Mouse (Mus musculus): Measurements from ENCODE around the gene BC030870.
A peak's percentile ranks its signal among the peaks of the same experiment; 100 is the strongest.
"Not testable (repeated sequence)": the region's sequence is repeated elsewhere in the genome, so short reads cannot be mapped to it uniquely, and the experiment has no call there.

BC030870 gene

DNA sequence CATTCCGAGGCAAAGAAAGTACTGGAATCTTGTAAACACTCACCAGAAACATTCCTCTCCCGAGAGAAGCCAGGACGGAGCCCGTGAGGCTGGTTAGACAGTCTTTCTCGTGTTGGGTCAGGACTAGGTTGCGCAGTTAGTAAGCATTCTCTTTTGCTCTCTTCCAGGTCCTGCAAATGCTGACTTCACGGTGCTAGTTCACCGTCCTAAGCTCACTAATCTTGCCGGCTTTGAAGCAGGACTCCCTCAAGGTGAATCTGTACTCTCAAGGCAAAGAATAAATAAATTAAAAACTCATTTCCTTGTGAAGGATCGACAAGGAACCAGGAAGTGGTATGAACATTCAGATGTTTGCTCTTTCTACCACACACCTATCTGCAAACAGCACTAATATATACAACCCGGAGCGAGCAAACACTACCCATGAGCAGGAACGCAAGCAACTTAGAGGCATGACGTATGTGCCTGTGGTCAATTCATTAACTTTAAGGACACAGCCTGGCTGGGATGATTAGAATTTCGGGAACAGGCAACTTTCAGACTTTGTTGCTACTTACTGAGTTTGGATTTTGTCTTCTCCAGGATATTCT is at the start of gene BC030870:
Gene BC030870, minus strand, starts transcription at position 365 of the 590 bp plus-strand sequence.
- no peak for DNase-seq

DNA sequence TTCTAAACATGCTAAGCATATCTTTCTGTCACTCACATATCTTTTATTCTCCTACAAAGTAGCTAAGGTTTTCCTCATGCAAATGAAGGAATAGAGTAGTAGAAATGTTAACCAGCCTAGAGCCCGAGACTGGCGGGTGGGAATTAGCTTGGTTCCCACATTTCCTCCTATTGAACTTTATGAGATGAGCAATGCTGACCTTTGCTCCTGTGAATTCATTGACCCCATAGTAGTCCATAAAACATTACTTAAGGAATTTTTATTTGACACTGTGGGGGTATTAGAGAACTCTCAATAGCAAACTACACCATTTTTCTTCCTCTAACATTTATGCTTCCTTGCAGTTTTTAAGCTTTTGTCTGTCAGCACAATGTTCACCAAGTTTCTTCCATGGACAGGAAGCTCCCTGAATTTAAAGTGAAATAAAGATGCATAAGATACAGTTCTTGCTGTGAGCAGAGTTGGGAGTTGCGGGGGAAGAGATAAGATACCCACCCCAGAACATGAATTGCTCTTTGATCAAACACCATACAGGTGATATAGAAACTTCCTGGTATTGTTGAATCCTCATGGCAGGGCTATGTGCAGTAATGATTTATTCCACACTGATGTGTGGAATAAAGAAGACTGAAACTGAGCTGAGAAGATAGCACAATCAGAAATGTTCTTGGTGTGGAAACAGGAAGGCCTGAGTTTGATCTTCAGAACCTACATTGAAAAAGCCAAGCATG is 45.5 kb upstream of the BC030870 start:
- no peak for DNase-seq

DNA sequence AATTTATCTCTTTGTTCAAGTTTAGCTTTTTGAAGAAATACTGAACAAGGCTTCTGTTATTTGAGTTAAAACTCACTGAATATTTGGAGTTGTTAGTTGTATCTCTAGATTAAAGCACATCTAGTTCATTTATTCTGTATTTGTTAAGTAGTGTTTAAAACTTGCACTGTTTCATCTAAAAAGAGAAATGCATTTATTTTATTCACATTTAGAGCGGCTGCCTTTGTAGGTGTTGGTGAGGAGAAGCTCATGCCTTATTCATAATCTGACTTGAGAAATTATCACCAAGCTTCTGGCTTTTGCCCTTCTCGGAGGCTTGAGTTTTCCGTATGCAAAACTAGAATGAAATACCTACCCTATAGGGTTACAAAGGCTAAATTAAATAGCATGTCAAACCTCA is 39.8 kb upstream of the BC030870 start:
- DNase-seq = no peak

DNA sequence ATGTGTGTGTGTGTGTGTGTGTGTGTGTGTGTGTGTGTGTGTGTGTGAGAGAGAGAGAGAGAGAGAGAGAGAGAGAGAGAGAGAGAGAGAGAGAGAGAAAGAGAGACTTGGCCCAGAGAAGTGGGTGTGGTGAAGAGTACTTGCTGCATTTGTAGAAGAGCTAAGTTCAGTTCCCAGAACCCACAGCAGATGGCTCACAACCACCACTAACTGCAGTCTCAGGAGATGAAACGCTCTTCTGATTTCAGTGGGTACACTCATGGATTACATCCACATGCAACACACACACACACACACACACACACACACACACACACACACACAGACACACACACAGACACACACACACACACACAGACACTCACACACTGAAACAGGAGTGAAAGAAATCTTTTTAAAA is 31.3 kb upstream of the BC030870 start:
- DNase-seq = not testable (repeated sequence)

- no peak for DNase-seq
Observed at GRCm38 (mm10) chr8:65159096-65159748, 29.9 kb upstream of the BC030870 start.

GRCm38 (mm10) chr8:65157901-65158300 is 28.5 kb upstream of the BC030870 start:
- DNase-seq = no peak

- DNase-seq = no peak
Observed at GRCm38 (mm10) chr8:65138830-65139466, 9.6 kb upstream of the BC030870 start.

DNA sequence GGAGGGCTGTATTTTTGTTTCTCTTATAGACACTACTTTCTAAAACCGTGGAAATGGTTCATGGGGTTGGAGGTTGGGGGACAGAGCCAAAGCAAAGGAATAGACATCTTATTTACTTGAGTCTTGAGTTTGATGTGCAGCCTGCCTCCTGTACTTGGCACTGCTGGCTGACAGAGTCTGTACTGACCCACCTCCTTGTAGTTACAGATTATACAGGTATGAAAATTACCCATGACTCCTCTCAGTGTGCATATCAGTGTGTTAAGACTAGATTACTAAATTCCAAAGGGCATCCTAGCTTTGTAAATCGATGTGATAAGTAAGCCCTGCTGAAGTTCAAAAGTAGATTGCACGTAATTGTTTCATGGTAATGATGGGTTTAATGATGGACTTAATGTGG is 2.9 kb downstream of the BC030870 start:
- DNase-seq = no peak

DNA sequence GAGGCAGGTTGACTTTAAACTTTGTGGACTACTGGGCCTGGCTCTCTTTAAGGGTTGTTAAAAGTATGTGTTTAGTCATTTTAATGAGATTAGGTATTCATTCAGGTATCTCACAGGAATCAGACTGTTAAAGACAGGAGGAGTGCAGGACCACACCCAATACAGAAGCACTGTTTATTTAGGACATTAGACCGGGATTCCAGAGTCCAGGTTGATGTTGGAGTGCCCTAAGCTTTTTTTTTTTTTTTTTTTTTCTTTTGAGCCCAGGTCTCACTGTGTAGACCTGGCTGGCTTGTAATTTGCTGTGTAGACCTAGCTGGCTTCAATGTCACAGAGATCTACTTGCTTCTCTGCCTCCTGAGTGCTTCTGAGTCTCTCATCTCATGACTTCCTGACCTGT is 3.3 kb downstream of the BC030870 start:
- no peak for DNase-seq

- DNase-seq = no peak
Observed at GRCm38 (mm10) chr8:65112092-65112491, 17.3 kb downstream of the BC030870 start.

DNA sequence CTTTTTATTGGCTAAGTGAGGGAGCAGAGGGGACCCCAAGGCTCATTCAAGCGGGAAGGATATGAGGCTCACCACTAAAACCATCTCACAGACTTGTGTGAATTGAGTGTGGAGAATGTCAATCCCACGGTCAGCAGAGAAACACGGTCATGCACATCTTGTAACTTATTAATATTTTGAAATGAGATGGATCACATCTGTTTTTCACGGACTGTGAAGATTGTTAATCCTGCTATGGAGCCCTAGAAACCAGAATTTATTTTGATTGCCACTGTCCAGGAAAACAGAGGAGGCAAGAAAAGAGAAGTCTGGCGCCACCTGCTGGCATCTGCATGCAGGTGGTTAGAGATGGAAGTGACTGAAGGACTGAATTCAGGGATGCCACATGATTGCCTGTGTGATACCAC is 19.1 kb downstream of the BC030870 start:
- peak; percentile 5 to 33 for DNase-seq

GRCm38 (mm10) chr8:65108936-65109335 is 20.4 kb downstream of the BC030870 start:
- no peak for DNase-seq

GRCm38 (mm10) chr8:65107936-65108718 is 21.2 kb downstream of the BC030870 start:
- DNase-seq = no peak

DNA sequence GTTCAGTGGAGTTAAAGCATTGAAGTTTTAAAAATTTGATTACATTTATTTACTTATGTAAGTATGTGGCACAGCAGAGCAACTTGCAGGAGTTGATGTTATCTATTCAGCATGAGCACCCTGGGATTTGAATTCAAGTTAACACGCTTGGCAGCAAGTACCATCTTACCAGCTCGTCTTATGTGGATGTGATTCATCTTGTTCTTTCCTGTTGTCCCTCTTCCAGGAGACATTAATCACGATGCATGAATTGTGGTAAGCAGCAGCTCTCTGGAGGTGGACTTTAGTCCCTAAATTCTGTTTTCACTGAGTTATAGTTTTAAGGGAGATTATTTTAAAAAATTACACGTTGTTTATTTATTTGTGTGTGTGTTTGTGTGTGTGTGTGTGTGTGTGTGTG is 25.3 kb downstream of the BC030870 start:
- DNase-seq = no peak

DNA sequence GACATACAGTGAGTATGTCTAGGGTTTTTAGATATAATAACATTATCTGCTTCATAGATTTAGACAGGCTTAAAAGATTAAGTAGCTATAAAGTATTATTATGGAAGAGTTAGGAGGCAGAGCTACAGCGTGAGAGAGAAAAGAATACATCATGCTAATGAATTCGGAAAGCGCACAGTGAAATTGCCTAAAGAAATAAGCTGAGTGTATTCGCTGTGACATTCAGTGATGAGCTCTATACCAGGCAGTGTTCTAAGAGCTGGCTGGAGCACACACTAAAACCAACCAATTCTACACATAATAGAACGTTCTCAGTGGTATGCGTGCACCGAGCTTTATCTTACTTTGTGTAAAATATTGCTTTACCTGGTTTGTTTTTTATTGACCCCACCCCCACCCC is 25.7 kb downstream of the BC030870 start:
- no peak for DNase-seq

GRCm38 (mm10) chr8:65099735-65100134 is 29.6 kb downstream of the BC030870 start:
- DNase-seq = no peak

DNA sequence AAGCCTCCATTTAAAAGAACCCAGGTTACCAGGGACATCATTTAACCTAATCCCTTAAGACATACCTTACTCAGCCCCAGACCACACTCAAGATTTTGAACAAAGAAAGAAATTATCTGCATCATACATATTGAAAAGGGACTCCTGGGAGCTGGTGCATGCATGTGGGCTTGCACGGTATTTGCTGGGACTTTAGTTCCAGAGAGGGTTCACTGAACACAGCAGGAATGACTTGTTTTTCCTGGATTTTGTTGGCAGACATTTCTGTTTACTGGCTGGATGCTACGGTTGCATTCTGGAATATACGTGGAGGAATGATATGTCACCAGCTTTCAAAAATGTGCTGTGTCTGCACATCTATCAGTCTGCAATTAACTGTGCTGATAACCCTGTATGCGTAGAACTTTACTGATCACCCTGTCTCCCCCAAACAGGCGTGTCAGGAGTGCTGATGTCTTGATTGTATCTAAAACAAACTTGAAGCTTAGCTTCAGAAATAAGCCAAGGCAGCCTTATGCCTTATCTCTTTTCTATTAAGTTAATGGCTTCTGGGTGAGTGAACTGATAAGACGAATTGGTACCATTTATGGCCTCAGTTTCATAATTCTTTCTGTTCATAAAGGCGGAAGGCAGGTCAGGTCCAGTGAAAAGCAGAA is 31.5 kb downstream of the BC030870 start:
- DNase-seq = no peak

GRCm38 (mm10) chr8:65089781-65090180 is 39.6 kb downstream of the BC030870 start:
- no peak for DNase-seq

GRCm38 (mm10) chr8:65088120-65088519 is 41.2 kb downstream of the BC030870 start:
- DNase-seq = no peak

DNA sequence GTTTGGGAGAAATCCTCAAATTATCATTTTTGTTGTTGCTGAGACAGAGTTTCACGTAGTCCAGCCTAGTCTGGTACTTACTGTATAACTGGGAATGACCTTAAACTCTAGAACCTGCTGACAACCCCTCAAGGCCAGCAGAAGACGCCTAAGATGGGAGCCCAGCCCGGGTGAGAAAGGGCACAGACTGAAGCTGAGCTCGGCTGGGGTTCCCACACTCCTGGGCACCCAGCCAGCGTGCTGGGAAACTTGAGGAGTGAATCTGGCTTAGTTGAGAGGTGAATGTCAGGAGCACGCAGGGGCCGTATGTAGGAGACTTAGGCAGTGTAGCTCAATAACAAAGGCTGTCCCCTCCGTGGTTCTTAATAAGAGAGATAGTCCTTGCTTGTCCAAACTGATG is 41.7 kb downstream of the BC030870 start:
- no peak for DNase-seq

- DNase-seq = no peak
Observed at GRCm38 (mm10) chr8:65085680-65086079, 43.7 kb downstream of the BC030870 start.

DNA sequence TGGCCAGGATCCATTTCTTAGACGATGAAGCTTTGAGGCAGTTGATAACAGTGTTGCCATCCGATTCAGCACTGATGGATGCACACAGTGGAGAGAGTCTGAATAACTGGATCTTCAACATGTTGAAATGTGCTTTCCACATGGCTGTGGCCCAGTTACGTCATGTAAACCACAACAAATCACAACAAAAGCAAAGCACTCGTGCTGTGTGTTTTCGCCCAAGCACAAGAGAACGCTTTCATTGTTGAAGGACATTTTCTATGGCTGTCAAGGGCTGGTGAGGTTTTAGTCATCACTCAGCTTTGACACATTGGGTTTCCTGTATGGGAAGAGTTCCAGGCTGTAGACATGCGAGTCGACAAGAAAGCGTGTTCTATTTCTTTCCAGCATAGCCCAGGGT is 48.6 kb downstream of the BC030870 start:
- DNase-seq = no peak
